In the genomic region with DNA sequence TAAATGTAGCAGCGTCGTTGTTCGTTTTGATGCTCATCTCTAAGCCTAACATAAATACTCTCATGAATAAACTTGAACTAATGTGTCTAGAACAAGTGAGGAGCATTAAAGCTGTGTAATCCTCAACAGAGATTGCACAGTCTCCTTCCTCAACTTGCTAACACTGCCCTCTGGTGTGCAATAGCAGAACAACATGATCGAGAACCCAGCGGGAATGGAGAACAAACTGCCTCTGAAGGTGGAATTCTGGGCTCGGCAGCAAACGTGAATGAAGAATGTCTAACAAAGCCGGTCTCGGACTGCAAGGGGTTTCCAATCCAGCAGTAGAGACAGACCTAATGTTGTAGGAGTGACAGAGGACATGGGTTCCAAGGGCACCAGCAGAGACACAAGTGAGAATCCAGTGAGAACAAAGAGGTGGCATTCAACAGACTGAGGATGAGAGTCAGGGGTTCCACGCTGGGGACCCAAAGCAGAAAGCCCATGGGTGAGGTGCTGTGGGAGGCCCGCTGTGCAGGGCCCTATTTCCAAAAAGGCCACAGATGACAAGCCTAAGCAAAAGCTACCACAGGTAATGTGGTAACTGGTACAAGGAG, we compare ENCODE assay signal across 9 mouse cellular contexts. TPM values are rescaled to one million over a fixed set of nuclear protein-coding genes. Genes with fewer than 3 reads are reported as not detected.
DNase-seq lines count a peak whose midpoint lies in the region; ATAC-seq and TF ChIP-seq lines count a peak whose summit lies in the region.
"Had no signal": no experiment of that assay in that cellular context is flagged by ENCODE, and none has a peak within 500 bp of the region (broad histone marks: within the 10 kb centered on the region; RNA-seq: fewer than 3 reads in every experiment).

No protein-coding gene starts in this region.

- no peaks in the 10 kb centered on the region for H3K9me3 ChIP-seq in ES-E14 (ENCODE audit: control insufficient read depth, insufficient read depth, low read depth, low read length)
- H3K9me3 ChIP-seq in forebrain, embryonic 10.5 days = no peaks in the 10 kb centered on the region
- no peaks in the 10 kb centered on the region for H3K9me3 ChIP-seq in liver, postnatal 0 days (ENCODE audit: low read length)
- H3K9me3 ChIP-seq in neural tube, embryonic 13.5 days = no peaks in the 10 kb centered on the region
- H3K9me3 ChIP-seq: liver, embryonic 15.5 days had no signal

- no peak overlapping the region for H3K4me2 ChIP-seq in liver, postnatal 0 days (ENCODE audit: low read depth, low read length)
- H3K4me2 ChIP-seq in neural tube, embryonic 13.5 days = peak overlapping the region; percentile 27; the same call in 1 of the 2 replicates
- H3K4me2 ChIP-seq: liver, embryonic 15.5 days had no signal

- peak; percentile 61 for ATAC-seq in liver, postnatal 0 days
- ATAC-seq in neural tube, embryonic 13.5 days (ENCODE audit: low read depth) = peak; percentile 73; the same call in 1 of the 2 replicates

- TF ChIP-seq EP300 in liver, postnatal 0 days (IDR thresholded peaks at IDR 0.05; ENCODE audit: low read depth) = no peak

- H3K4me3 ChIP-seq in ES-E14 (ENCODE audit: insufficient read depth in 1 of 2, low read depth in 1 of 2, low read length in 2 of 2, poor library complexity in 1 of 2, severe bottlenecking in 1 of 2) = peak overlapping the region; percentile 37 to 38; a peak in 3 of 4 replicates
- no peak overlapping the region for H3K4me3 ChIP-seq in forebrain, embryonic 10.5 days
- H3K4me3 ChIP-seq in liver, postnatal 0 days (ENCODE audit: low read depth, low read length) = no peak overlapping the region
- no peak overlapping the region for H3K4me3 ChIP-seq in neural tube, embryonic 13.5 days
- H3K4me3 ChIP-seq: liver, embryonic 15.5 days had no signal

- H3K27ac ChIP-seq in ES-E14 (ENCODE audit: insufficient read depth, low read depth, low read length, poor library complexity, severe bottlenecking) = no peak overlapping the region
- H3K27ac ChIP-seq in forebrain, embryonic 10.5 days = peak overlapping the region; percentile 51
- no peak overlapping the region for H3K27ac ChIP-seq in liver, postnatal 0 days (ENCODE audit: low read depth)
- H3K27ac ChIP-seq in neural tube, embryonic 13.5 days (replicated peaks) = peak overlapping the region; percentile 28; the same call in 1 of the 2 replicates
- H3K27ac ChIP-seq: liver, embryonic 15.5 days had no signal

- H3K9ac ChIP-seq in ES-E14 (ENCODE audit: insufficient read depth, low read depth, low read length, poor library complexity, severe bottlenecking) = peak overlapping the region; percentile 16
- no peak overlapping the region for H3K9ac ChIP-seq in liver, postnatal 0 days (replicated peaks)
- H3K9ac ChIP-seq in neural tube, embryonic 13.5 days = no peak overlapping the region; the same call in 1 of the 2 replicates
- H3K9ac ChIP-seq: liver, embryonic 15.5 days had no signal

- peaks cover 0 to 5% of the 10 kb centered on the region in 2 experiments; a peak in 1 of 4 replicates for H3K4me1 ChIP-seq in ES-E14 (ENCODE audit: control insufficient read depth in 2 of 2, insufficient read depth in 2 of 2, low read length in 2 of 2, poor library complexity in 1 of 2)
- peaks cover 8% of the 10 kb centered on the region for H3K4me1 ChIP-seq in forebrain, embryonic 10.5 days
- peaks cover 20% of the 10 kb centered on the region for H3K4me1 ChIP-seq in liver, postnatal 0 days (ENCODE audit: insufficient read depth)
- H3K4me1 ChIP-seq in neural tube, embryonic 13.5 days (replicated peaks) = peaks cover 17% of the 10 kb centered on the region; the same call in 1 of the 2 replicates

- no peaks in the 10 kb centered on the region for H3K27me3 ChIP-seq in forebrain, embryonic 10.5 days (ENCODE audit: poor library complexity, severe bottlenecking)
- no peaks in the 10 kb centered on the region for H3K27me3 ChIP-seq in liver, postnatal 0 days (ENCODE audit: insufficient read depth, low read length)
- no peaks in the 10 kb centered on the region for H3K27me3 ChIP-seq in neural tube, embryonic 13.5 days

- TF ChIP-seq CTCF in liver, postnatal 0 days (IDR thresholded peaks at IDR 0.05; ENCODE audit: low read depth) = peak; percentile 96

- in situ Hi-C loops in ES-E14 (cut with MboI; ENCODE audit: low sequenced_read_pairs in 2 of 2, unreplicated experiment in 2 of 2) = no loop called here

- intact Hi-C loops in heart, postnatal 14 days (cut with DNase I) = loop anchor here (1.0 kb wide), 1 partner anchor 19 kb away; no protein-coding TSS in a partner anchor

- no peaks in the 10 kb centered on the region for H3K36me3 ChIP-seq in ES-E14 (ENCODE audit: control insufficient read depth, insufficient read depth, low read length, poor library complexity, severe bottlenecking)
- peaks cover 5% of the 10 kb centered on the region for H3K36me3 ChIP-seq in forebrain, embryonic 10.5 days (replicated peaks)
- no peaks in the 10 kb centered on the region; the same call in 1 of the 2 replicates for H3K36me3 ChIP-seq in liver, postnatal 0 days (replicated peaks; ENCODE audit: insufficient read depth, low read length)
- 0 out of 2 replicates have a peak, but pooled peaks cover 2% of the 10 kb centered on the region for H3K36me3 ChIP-seq in neural tube, embryonic 13.5 days
- H3K36me3 ChIP-seq: liver, embryonic 15.5 days had no signal

- peak; percentile 88 for DNase-seq in ES-E14 (ENCODE audit: low read depth, low spot score)
- peak; percentile 40 for DNase-seq in brain, embryonic 18.5 days (ENCODE audit: low read depth, low spot score)
- peak; percentile 68 for DNase-seq in forebrain, embryonic 10.5 days (ENCODE audit: extremely low spot score, low spot score)
- peak; percentile 83 to 92 for DNase-seq in heart, postnatal 14 days
- DNase-seq in kidney, postnatal 36 days = peak; percentile 77 to 92
- peak; percentile 82 for DNase-seq in liver, postnatal 0 days
- peak; percentile 91 for DNase-seq in testis, postnatal 10 days (ENCODE audit: low spot score)

- WGBS in forebrain, embryonic 10.5 days = 30% methylated on average over 11 of the region's 11 CpGs
- 11% methylated on average over 11 of the region's 11 CpGs for WGBS in liver, postnatal 0 days (ENCODE audit: insufficient replicate concordance)
- 23% methylated on average over 11 of the region's 11 CpGs for WGBS in neural tube, embryonic 13.5 days

TF ChIP-seq in ES-E14, 5 proteins besides CTCF, POLR2A, EP300 and RAD21:
- no peak for TF ChIP-seq ZC3H11A (IDR thresholded peaks at IDR 0.05; ENCODE audit: borderline replicate concordance, low read depth, low read length)
- no peak for TF ChIP-seq CHD2 (IDR thresholded peaks at IDR 0.05; ENCODE audit: low read depth, low read length)
- TF ChIP-seq MAFK (IDR thresholded peaks at IDR 0.05; ENCODE audit: insufficient read depth, low read depth, low read length) = no peak
- no peak for TF ChIP-seq HCFC1 (IDR thresholded peaks at IDR 0.05; ENCODE audit: borderline replicate concordance, insufficient read depth, low read length)
- no peak for TF ChIP-seq ZNF384 (IDR thresholded peaks at IDR 0.05; ENCODE audit: low read depth, low read length)

RNA-seq across cellular contexts. Expression of gene Sema3g, which starts 16.4 kb away (rescaled TPM):
- total RNA-seq in ES-E14 (2012; rRNA removed) = 0.22 and 0.37 TPM in 2 replicates
- 0.61 and 0.66 TPM in 2 replicates for polyA plus RNA-seq in forebrain, embryonic 10.5 days (2016; fragmentation: Nextera tagmentation; extraction: Ambion mirVana)
- 10 to 100 TPM; 17.4 to 22.2 TPM for total RNA-seq in heart, postnatal 14 days (2021)
- polyA plus RNA-seq in liver, postnatal 0 days (2015; fragmentation: Nextera tagmentation; extraction: Ambion mirVana) = 0.04 and 0.06 TPM in 2 replicates
- polyA plus RNA-seq in neural tube, embryonic 13.5 days (2015; fragmentation: Nextera tagmentation; extraction: Ambion mirVana) = 1.1 and 1.4 TPM in 2 replicates

RNA-seq across cellular contexts. Expression of gene Phf7, which starts 17.0 kb away (rescaled TPM):
- total RNA-seq in ES-E14 (2012; rRNA removed) = 4.8 and 5.3 TPM in 2 replicates
- polyA plus RNA-seq in forebrain, embryonic 10.5 days (2016; fragmentation: Nextera tagmentation; extraction: Ambion mirVana) = 14.0 and 16.4 TPM in 2 replicates
- total RNA-seq in heart, postnatal 14 days (2021) = 1 to 10 TPM; 4.3 to 4.6 TPM
- polyA plus RNA-seq in liver, postnatal 0 days (2015; fragmentation: Nextera tagmentation; extraction: Ambion mirVana) = 7.3 and 8.3 TPM in 2 replicates
- 12.2 and 13.2 TPM in 2 replicates for polyA plus RNA-seq in neural tube, embryonic 13.5 days (2015; fragmentation: Nextera tagmentation; extraction: Ambion mirVana)

RNA-seq across cellular contexts. Expression of gene Bap1, which starts 17.2 kb away (rescaled TPM):
- 77.8 and 83.4 TPM in 2 replicates for total RNA-seq in ES-E14 (2012; rRNA removed)
- polyA plus RNA-seq in forebrain, embryonic 10.5 days (2016; fragmentation: Nextera tagmentation; extraction: Ambion mirVana) = 146 and 151 TPM in 2 replicates
- total RNA-seq in heart, postnatal 14 days (2021) = 10 to 100 TPM; 47.3 to 47.5 TPM
- polyA plus RNA-seq in liver, postnatal 0 days (2015; fragmentation: Nextera tagmentation; extraction: Ambion mirVana) = 16.3 and 19.8 TPM in 2 replicates
- polyA plus RNA-seq in neural tube, embryonic 13.5 days (2015; fragmentation: Nextera tagmentation; extraction: Ambion mirVana) = 95.9 and 97.2 TPM in 2 replicates

RNA-seq across cellular contexts. Expression of gene Nisch, which starts 17.3 kb away (rescaled TPM):
- 169 and 204 TPM in 2 replicates for total RNA-seq in ES-E14 (2012; rRNA removed)
- 401 and 402 TPM in 2 replicates for polyA plus RNA-seq in forebrain, embryonic 10.5 days (2016; fragmentation: Nextera tagmentation; extraction: Ambion mirVana)
- 100 to 1,000 TPM; 185 to 197 TPM for total RNA-seq in heart, postnatal 14 days (2021)
- 51.1 and 65.0 TPM in 2 replicates for polyA plus RNA-seq in liver, postnatal 0 days (2015; fragmentation: Nextera tagmentation; extraction: Ambion mirVana)
- polyA plus RNA-seq in neural tube, embryonic 13.5 days (2015; fragmentation: Nextera tagmentation; extraction: Ambion mirVana) = 329 and 336 TPM in 2 replicates

RNA-seq across cellular contexts. Expression of gene Tnnc1, which starts 26.0 kb away (rescaled TPM):
- 2.3 and 2.6 TPM in 2 replicates for total RNA-seq in ES-E14 (2012; rRNA removed)
- 0.67 and 0.84 TPM in 2 replicates for polyA plus RNA-seq in forebrain, embryonic 10.5 days (2016; fragmentation: Nextera tagmentation; extraction: Ambion mirVana)
- total RNA-seq in heart, postnatal 14 days (2021) = 1,000 to 10,000 TPM; 4,401 to 4,949 TPM
- polyA plus RNA-seq in liver, postnatal 0 days (2015; fragmentation: Nextera tagmentation; extraction: Ambion mirVana) = 3.9 and 8.4 TPM in 2 replicates
- polyA plus RNA-seq in neural tube, embryonic 13.5 days (2015; fragmentation: Nextera tagmentation; extraction: Ambion mirVana) = 21.3 and 65.5 TPM in 2 replicates

Comparison
In these comparisons a context has a peak if more than half of its experiments do, and no peak if none do; other contexts are left out.
1. DNase-seq: peak in every context shown above with its lines; median percentile 91 in testis, postnatal 10 days; 88 in ES-E14; 88 in heart, postnatal 14 days; 84 in kidney, postnatal 36 days; 82 in liver, postnatal 0 days; 68 in forebrain, embryonic 10.5 days; 40 in brain, embryonic 18.5 days.
2. H3K27ac ChIP-seq: peak in forebrain, embryonic 10.5 days (single experiment) and neural tube, embryonic 13.5 days (single experiment); none in ES-E14 (single experiment) and liver, postnatal 0 days (single experiment).
3. H3K4me3 ChIP-seq: peak in ES-E14 (2 of 2); none in forebrain, embryonic 10.5 days (single experiment), liver, postnatal 0 days (single experiment) and neural tube, embryonic 13.5 days (single experiment).